Mouse (Mus musculus) naive thymus-derived CD4-positive, alpha-beta T cell, adult 5 months (primary cell): ENCODE data around the gene Unc13d. TPM values are rescaled to one million over a fixed set of nuclear protein-coding genes. Genes with fewer than 3 reads are reported as not detected.

Experiments used
- polyA plus RNA-seq: library from polyadenylated mRNA; unstranded; fragments of 100-300 nt; shearing (Covaris generic); gene quantifications from one replicate; pipeline ENCODE4 v1.2.1, GENCODE M21; 2017

Gene Unc13d
- 92.3 TPM for polyA plus RNA-seq

DNA sequence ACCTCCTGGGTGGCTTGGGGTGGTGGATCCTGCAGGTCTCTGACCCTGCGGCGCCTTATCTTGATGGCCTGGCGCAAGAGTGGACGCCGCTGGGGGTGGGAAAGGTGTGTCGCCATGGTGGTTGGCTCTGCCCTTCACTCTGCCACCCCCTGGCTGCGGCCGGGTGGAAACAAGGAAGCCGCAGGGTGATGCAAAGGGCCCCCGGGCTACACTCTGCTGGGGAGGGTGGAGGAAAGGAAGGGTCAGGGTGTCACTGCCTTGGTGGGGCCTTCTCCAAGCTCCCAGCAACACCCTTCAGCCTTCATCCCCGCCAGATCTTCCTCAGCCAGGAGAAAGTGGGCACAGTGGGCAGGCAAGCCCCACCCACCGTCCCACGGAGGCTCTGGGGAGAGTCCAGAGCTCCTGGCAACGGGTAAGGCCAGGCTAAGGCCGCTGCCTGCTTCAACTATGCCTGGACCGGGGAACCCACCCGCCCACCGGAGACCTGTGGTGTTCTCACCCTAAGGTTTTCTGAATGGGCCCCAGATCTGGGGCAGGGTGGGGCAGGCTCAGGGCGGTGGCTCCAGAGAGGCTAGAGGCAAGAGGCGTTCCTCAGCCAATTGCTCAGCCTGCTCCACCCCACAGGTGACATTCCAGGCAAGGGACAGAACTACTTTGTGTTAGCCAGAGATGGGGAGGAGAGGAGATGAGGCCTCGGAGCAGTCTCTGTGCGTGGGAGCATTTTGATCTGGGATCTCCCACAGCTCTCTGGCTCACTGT lies at the start of gene Unc13d:
Unc13d (minus strand) TSS at position 516 of the 759 bp plus-strand sequence.

GRCm38 (mm10) chr11:116086258-116087193 lies 8.8 kb upstream of the Unc13d start, which contains the start of gene Wbp2:
Gene Wbp2 (minus strand): TSS chr11:116086995.

GRCm38 (mm10) chr11:116030088-116030897 lies 47.5 kb downstream of the Unc13d start, which contains the start of gene Unk:
Gene Unk (plus strand): TSS chr11:116030322.

GRCm38 (mm10) chr11:116027756-116028155 lies 50.0 kb downstream of the Unc13d start, which contains the start of gene H3f3b:
Gene H3f3b (minus strand): TSS chr11:116027962.

DNA sequence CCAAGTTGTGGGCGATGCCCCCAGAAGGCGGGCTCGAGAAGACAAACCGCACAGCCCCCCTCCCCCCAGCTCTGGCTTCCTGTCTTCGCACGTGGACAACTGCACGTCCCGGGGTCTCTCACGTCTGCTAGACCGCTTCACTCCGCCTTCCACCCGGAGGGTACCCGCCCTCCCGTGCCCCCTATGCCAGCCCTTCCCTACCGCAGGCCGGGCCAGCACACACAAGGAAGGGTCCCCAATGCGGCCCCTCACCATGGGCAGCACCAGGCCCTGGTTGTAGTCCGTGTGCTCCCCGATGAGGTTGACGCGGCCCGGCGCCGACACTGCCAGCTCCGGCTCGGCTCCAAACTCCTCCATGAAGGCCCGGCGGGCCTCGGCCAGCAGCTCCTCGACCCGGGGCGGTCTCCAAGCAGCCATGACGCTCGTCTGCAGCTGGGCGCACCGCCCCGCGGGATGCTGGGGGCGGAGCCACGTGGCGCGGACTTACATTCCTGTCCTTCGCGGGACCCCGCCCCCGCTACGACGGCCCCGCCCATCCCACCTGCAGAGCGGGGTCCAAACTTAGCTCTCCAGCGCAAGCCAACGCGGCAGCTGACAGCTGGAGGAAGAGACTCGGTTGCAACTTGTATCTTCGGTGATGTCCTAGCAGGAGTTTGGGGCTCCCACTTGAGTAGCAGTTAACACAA lies 65.4 kb downstream of the Unc13d start, which contains the start of gene Galk1:
Galk1 (minus strand) TSS at position 458 of the 686 bp plus-strand sequence.

Other genes with a start within 250 kb of the Unc13d start
- gene Myo15b, start 219.6 kb downstream of the Unc13d start, polyA plus RNA-seq: not detected
- not detected for gene Smim5, start 178.0 kb downstream of the Unc13d start, polyA plus RNA-seq
- gene Smim6, start 165.9 kb downstream of the Unc13d start, polyA plus RNA-seq: 0.36 TPM
- gene Sap30bp, start 144.7 kb downstream of the Unc13d start, polyA plus RNA-seq: 38.0 TPM
- gene Recql5, start 144.5 kb downstream of the Unc13d start, polyA plus RNA-seq: 10.1 TPM
- not detected for gene Itgb4, start 103.3 kb downstream of the Unc13d start, polyA plus RNA-seq
- gene Galk1, start 65.2 kb downstream of the Unc13d start, polyA plus RNA-seq: 18.7 TPM
- 1,639 TPM for gene H3f3b, start 50.0 kb downstream of the Unc13d start, polyA plus RNA-seq
- gene Unk, start 47.6 kb downstream of the Unc13d start, polyA plus RNA-seq: 48.4 TPM
- gene Wbp2, start 9.0 kb upstream of the Unc13d start, polyA plus RNA-seq: 267 TPM
- 1.6 TPM for gene Trim47, start 49.2 kb upstream of the Unc13d start, polyA plus RNA-seq
- gene Trim65, start 53.2 kb upstream of the Unc13d start, polyA plus RNA-seq: 16.2 TPM
- gene Mrpl38, start 60.9 kb upstream of the Unc13d start, polyA plus RNA-seq: 73.0 TPM
- 9.7 TPM for gene Fbf1, start 90.2 kb upstream of the Unc13d start, polyA plus RNA-seq
- gene Ten1, start 120.9 kb upstream of the Unc13d start, polyA plus RNA-seq: 43.9 TPM
- 21.8 TPM for gene Acox1, start 121.1 kb upstream of the Unc13d start, polyA plus RNA-seq
- 0.12 TPM for gene Evpl, start 160.1 kb upstream of the Unc13d start, polyA plus RNA-seq
- gene Srp68, start 196.3 kb upstream of the Unc13d start, polyA plus RNA-seq: 76.0 TPM
- gene Galr2, start 203.0 kb upstream of the Unc13d start, polyA plus RNA-seq: not detected
- gene Exoc7, start 229.3 kb upstream of the Unc13d start, polyA plus RNA-seq: 44.3 TPM